Mouse (Mus musculus) monocyte, adult 5-6 weeks (primary cell): ENCODE data around the gene AI481877. TPM values are rescaled to one million over a fixed set of nuclear protein-coding genes. Genes with fewer than 3 reads are reported as not detected.

ENCODE experiments used
- ATAC-seq: fragments of 153-309, 156-312 bp; replicated peaks from 2 replicates; pipeline ENCODE4 v1.8.0; 2017; ENCODE audit warnings: mild to moderate bottlenecking; ENCODE audit not compliant: low TSS enrichment, insufficient number of reproducible peaks, severe bottlenecking, poor library complexity, low FRiP score
- total RNA-seq: library from RNA; stranded (forward); fragments of 200-1000, 200-491, 200-594 nt; gene quantifications from 3 replicates; pipeline ENCODE4 v1.2.3, GENCODE M21; 2017

AI481877 gene
- total RNA-seq, 1 experiment from 2014 or later = not detected

- no peak for ATAC-seq
Observed at GRCm38 (mm10) chr4:59150907-59151306, 12.1 kb upstream of the AI481877 start.

DNA sequence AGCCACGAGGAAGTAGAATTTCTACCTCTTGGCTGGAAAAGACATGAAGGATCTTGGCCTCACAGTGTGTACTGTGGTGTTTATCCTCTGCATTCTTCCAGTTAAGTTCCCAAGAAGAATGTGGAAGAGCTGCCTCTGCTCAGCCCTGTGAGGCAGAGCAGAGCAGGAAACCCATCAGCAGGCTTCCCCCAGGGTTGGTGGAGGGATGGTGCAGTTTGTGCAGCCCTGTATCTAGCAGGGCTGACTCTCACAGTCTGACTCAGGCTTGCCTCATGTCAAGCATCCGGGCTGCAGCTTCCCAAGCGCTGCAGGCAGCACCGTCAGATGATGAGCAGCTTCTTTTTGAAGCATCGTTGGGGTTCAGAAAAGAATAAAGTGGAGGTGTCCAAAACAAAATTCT is 10.3 kb upstream of the AI481877 start:
- no peak for ATAC-seq

DNA sequence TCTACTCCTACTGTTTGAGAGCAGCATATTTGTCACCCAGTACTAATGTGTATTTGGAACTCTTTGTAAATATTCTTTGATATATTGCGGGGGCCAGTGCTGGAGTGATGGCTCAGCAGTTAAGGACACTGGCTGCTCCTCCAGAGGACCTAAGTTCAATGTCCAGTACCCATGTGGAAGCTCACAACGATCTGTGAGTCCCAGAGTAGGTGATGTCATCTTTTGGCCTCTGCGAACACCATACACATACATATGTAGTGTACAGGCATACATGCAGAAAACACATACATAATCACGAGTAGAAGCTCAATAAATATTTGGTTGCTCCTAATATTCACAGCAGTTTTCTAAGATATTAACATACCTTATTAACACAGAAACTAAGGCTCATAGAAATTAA is 9.8 kb downstream of the AI481877 start:
- no peak for ATAC-seq

DNA sequence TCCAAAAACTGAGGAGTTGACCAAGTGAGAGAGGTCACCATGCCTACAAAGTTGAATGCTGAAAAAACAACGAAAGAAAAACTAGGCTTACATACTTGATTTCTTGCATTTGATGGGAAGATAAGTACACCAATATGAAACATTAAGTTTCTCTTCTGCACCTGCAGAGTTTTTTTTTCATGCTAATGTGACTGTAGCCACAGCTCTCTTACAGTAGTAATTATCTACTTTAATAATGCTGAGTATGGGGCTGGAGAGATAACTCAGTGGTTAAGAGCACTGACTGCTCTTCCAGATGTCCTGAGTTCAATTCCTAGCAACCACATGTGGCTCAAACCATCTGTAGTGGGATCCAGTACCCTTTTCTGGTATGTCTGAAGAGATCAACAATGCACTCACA is 13.7 kb downstream of the AI481877 start:
- ATAC-seq = no peak

DNA sequence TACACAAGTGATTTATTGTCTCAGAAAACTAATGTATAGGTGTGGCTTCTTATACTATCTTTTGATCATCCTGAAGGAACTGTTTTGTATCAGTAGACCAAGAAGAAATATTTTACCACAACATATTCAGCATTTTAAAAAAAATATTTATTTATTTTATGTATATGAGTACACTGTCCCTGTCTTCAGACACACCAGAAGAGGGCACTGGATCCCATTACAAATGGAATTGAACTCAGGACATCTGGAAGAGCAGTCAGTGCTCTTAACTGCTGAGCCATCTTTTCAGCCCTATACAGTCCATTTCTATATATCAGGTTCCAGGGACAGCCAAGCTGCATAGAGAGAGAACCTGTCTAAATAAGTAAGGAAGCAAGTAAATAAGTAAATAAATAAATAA is 15.2 kb downstream of the AI481877 start:
- no peak for ATAC-seq

- no peak for ATAC-seq
Observed at GRCm38 (mm10) chr4:59117644-59118495, 20.9 kb downstream of the AI481877 start.

DNA sequence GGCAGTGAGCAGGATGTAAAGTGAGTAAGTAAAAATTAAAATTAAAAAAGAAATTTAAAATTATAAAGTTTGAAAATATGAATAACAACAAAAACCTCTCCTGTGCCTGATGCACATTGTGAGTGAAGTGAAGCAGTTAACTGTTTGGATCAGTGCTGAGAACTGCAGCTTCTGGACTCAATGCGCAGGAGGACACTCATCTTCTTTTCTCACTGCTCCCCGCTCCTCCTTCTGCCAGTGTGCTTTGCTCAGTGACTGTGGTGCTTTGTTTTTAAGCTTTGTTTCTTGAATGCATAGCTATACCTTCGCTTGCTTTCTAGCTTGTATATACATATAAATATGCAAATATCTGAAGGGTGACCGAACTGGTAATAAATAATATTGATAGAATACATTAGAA is 30.1 kb downstream of the AI481877 start:
- ATAC-seq = no peak

DNA sequence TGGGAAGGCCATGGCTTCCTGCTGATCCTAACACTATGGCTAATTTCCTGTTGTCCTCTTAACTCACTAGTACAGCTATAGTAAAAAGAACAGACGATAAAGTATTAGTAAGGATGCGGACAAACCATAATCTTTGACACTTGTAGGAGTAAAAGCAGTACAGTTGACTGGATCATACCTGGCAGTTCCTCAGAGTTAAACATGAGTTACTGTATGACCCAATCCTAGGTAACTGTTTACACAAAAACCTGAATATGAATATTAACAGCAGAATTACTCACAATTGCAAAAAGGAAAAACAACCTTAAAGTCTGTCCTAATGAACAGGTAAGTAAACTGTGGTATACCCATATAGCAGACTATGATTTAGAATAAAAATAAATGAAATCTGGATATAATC is 30.9 kb downstream of the AI481877 start:
- ATAC-seq = no peak

GRCm38 (mm10) chr4:59106661-59107060 is 32.1 kb downstream of the AI481877 start:
- ATAC-seq = no peak

- ATAC-seq = no peak
Observed at GRCm38 (mm10) chr4:59104166-59104565, 34.6 kb downstream of the AI481877 start.

DNA sequence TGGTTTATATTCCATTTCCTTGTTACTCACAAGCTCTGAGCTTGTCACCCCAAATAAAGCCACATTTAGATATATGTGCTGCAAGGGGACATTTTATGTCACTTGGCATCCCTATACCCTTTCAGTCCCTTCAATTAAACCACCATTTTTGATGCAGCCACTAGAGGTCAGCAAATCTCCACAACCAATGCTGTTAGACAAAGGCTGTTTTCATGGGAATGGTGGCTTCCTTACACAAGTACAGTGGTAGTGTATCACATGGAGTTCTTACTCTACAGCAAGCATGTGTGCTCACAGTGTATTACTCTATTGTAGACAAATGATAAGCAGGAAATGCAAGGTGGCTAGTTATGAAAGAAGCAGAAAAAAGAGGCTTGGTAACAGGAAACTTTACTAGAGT is 42.4 kb downstream of the AI481877 start:
- ATAC-seq = peak; percentile 82

DNA sequence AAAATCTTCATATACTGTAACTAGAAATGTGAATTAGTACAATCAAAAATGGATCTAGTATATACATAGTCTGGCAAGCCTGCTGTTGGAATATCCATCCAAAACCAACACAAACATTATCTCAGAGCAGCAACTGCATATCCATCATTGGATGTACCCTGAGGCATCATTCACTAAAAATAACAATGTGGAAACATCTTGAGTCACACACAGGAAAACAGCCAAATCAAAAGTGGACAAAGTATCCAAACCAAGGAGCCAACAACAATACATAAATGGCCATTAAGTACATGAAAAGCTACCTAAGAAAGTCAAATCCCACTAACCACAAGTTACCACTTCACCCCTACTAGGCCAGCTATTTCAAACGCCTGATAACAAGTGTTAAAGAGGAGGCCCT is 49.4 kb downstream of the AI481877 start:
- ATAC-seq = no peak

- no peak for ATAC-seq
Observed at GRCm38 (mm10) chr4:59083430-59083829, 55.4 kb downstream of the AI481877 start.

GRCm38 (mm10) chr4:59069276-59069675 is 69.5 kb downstream of the AI481877 start:
- ATAC-seq = no peak

DNA sequence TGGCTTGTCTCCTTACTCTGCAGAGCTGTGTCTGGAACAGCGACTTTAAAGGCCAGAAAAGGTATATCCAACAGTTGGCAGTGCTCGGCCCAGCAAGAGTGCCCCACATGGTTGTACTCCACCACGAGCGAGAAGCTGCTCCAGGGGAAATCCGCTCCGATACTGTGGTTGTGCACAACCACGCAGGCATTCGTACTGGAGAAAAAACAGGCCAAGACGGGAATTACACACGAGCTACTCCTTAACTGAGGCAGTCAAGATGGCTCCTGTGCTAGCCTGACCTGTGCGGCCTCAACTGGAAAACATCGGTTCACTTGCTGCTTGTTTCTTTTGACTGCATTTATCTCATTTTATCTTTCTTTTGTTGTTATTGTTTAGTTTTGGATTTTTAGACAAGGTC is 76.3 kb downstream of the AI481877 start:
- no peak for ATAC-seq

DNA sequence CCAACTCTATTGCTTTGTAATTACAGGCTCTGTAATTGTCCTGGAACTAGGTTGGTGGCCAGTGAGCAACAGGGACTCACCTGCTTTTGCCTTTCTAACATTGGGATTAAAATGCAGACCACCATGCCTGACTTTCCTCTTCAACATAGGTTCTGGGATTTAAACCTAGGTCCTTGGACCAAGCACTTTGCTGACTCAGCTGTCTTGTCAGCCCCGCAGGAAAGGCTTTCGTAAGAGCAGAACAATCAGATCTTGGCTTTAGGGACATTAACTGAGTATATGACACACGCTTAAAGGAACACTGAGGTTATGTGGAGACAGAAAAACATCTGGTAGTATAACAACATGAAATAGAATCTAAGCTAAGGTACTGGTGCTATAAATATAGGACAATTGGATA is 80.9 kb downstream of the AI481877 start:
- ATAC-seq = no peak

- ATAC-seq = no peak
Observed at GRCm38 (mm10) chr4:59051081-59051480, 87.7 kb downstream of the AI481877 start.

DNA sequence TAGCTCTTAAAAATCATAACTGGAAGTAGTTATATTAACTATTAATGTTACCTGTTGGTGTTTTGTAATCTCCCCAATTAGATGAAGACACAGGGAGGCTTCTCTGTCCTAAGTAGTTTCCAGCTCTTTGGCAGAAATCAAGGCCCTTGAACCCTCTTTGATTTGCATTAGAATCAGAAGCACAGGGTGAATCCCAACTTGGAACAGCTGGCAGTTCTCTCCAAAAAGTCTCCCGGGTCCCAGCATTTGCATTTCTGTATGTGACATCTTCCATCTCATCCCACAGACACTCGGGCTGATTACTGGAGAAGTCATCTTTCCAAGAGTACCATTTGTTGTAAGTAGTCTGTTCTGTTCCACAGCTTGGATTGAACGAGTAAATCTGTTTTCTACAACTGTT is 91.6 kb downstream of the AI481877 start:
- ATAC-seq = no peak

DNA sequence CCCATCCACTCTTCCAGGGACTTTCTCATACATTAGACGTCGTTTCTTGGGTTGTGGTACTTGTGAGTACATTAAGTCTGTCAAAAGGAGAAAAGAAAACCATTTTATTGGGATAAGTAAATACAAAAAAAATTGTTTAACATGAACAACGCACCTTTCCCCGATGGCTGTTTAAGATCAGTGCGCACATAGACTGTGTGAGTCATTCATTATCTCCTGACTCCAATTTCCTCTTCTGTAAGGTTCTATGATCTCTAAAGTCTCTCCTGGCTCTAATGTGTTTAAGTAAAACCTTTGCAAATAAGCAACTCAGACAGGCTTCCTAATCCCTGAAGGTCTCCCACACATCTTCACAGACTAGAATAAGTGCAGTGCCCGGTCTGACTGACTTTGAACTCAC is 94.9 kb downstream of the AI481877 start:
- ATAC-seq = no peak

DNA sequence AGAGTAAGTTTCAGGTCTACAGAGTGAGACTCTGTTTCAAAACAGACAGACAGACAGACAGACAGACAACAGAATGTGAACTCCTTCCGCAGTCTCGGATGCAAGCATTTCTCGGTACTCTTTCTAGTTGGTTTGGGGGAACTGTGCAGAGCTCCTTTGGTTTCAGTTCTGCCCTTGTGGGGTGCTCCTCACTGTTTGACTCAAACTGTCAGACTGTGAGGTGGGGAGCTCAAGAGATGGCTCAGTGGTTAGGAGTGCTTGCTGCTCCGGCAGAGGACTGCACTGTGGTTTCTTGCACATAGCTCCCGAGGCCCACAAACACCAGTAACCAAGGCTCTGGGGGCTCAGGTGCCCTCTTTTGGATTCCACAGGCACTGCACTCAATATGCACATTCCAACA is 95.7 kb downstream of the AI481877 start:
- 0 out of 2 replicates have a peak, but pooled peaks have one; percentile 20 for ATAC-seq
